Mouse (Mus musculus) C2C12 (cell line): ENCODE data around the gene Anks3.

ENCODE experiments used
- CEBPB ChIP-seq: IDR thresholded peaks from one replicate; pipeline ENCODE4 v1.6.1; 2011; ENCODE audit warnings: low read depth, mild to moderate bottlenecking, control low read depth, moderate library complexity
- CTCF ChIP-seq: IDR thresholded peaks from one replicate; pipeline ENCODE4 v1.5.1; 2011; ENCODE audit not compliant: control insufficient read depth, insufficient read depth, insufficient read length
- FOSL1 ChIP-seq: IDR thresholded peaks from one replicate; pipeline ENCODE4 v1.8.0; 2011; ENCODE audit warnings: mild to moderate bottlenecking, low read length; ENCODE audit not compliant: poor library complexity, insufficient read depth, severe bottlenecking
- MAX ChIP-seq: IDR thresholded peaks from one replicate; pipeline ENCODE4 v1.6.1; 2011; ENCODE audit warnings: mild to moderate bottlenecking, control low read depth
- MYOD1 ChIP-seq: IDR thresholded peaks from one replicate; pipeline ENCODE4 v1.6.1; 2011; ENCODE audit warnings: low read depth; ENCODE audit not compliant: control insufficient read depth, insufficient read length
- MYOG ChIP-seq: IDR thresholded peaks from one replicate; pipeline ENCODE4 v1.6.1; 2011; ENCODE audit not compliant: control insufficient read depth, insufficient read length; ENCODE audit errors: extremely low read depth
- USF1 ChIP-seq: IDR thresholded peaks from one replicate; pipeline ENCODE4 v1.6.1; 2011; ENCODE audit warnings: low read depth, mild to moderate bottlenecking, control low read depth, moderate library complexity

- TF ChIP-seq USF1 (no peak), CTCF (no peak), MAX (no peak), CEBPB (no peak), MYOG (no peak), MYOD1 (no peak), FOSL1 (no peak)
Observed at GRCm38 (mm10) chr16:4912907-4913782, 50.9 kb downstream of the Anks3 start.
